Mouse (Mus musculus) G1E (cell line): ENCODE data around the gene Tbcb. TPM values are rescaled to one million over a fixed set of nuclear protein-coding genes. Genes with fewer than 3 reads are reported as not detected.
A peak's percentile ranks its signal among the peaks of the same experiment; 100 is the strongest.

Experiments
- ATAC-seq: 2 replicates; pipeline ENCODE4 v1.8.0; 2016; ENCODE audit warnings: mild to moderate bottlenecking; ENCODE audit not compliant: insufficient number of reproducible peaks, poor library complexity, low FRiP score, severe bottlenecking; ENCODE audit errors: extremely low read depth
- DNase-seq: peaks from one replicate; pipeline ENCODE4 v3.0.0; 2012; ENCODE audit warnings: low spot score
- H3K27me3 ChIP-seq: 2 replicates; pipeline ENCODE4 v1.6.1; 2012; ENCODE audit warnings: mild to moderate bottlenecking, low read length, inconsistent platforms; ENCODE audit not compliant: insufficient read depth
- H3K36me3 ChIP-seq: replicated peaks from 2 replicates; pipeline ENCODE3; 2012; ENCODE audit warnings: mild to moderate bottlenecking, inconsistent platforms
- H3K4me1 ChIP-seq: 2 replicates; pipeline ENCODE4 v1.6.1; 2012; ENCODE audit warnings: low read depth, low read length, inconsistent platforms, mixed read lengths; ENCODE audit not compliant: insufficient read depth
- H3K4me3 ChIP-seq: 2 replicates; pipeline ENCODE4 v1.5.1; 2012; ENCODE audit warnings: low read depth, mild to moderate bottlenecking, inconsistent platforms, low read length, moderate library complexity, mixed read lengths
- H3K9me3 ChIP-seq: replicated peaks from 2 replicates; pipeline ENCODE4 v1.6.1; 2012; ENCODE audit warnings: inconsistent platforms
- CTCF ChIP-seq: IDR thresholded peaks from 2 replicates; pipeline ENCODE4 v1.5.1; 2012; ENCODE audit warnings: low read depth, low read length, inconsistent platforms, mixed read lengths
- GATA1 ChIP-seq: IDR thresholded peaks from 2 replicates; pipeline ENCODE4 v1.6.1; 2012; ENCODE audit warnings: borderline replicate concordance, low read length, inconsistent platforms, mixed read lengths
- GATA2 ChIP-seq: IDR thresholded peaks from 2 replicates; pipeline ENCODE4 v1.6.1; 2012; ENCODE audit warnings: low read depth, low read length, inconsistent platforms, borderline replicate concordance
- POLR2AphosphoS5 ChIP-seq: IDR thresholded peaks from 2 replicates; pipeline ENCODE4 v1.6.1; 2012; ENCODE audit warnings: low read depth, low read length, inconsistent platforms; ENCODE audit not compliant: insufficient replicate concordance
- TAL1 ChIP-seq: conservative IDR thresholded peaks from 2 replicates; pipeline ENCODE4 v1.6.1; 2012; ENCODE audit warnings: low read depth, low read length, inconsistent platforms, mixed read lengths
- polyA plus RNA-seq: library from polyadenylated mRNA; stranded (reverse); fragments of >175 nt; gene quantifications from 2 replicates; pipeline ENCODE4 v1.2.3, GENCODE M21; 2012
- total RNA-seq, 2 experiments: library from RNA; stranded (forward) in 1 of 2; stranded (reverse) in 1 of 2; fragments of 200-1000 nt in 1 of 2; fragments of >200 nt in 1 of 2; fragmentation: Nextera tagmentation in 1 of 2; gene quantifications; 2 replicates each; pipeline ENCODE4 v1.2.3; 2014 to 2017

The Tbcb gene
- total RNA-seq (2014; fragmentation: Nextera tagmentation) (18.9 and 19.7 TPM in 2 replicates), total RNA-seq (2017) (30.8 and 38.1 TPM in 2 replicates), polyA plus RNA-seq (20.7 and 38.1 TPM in 2 replicates)

DNA sequence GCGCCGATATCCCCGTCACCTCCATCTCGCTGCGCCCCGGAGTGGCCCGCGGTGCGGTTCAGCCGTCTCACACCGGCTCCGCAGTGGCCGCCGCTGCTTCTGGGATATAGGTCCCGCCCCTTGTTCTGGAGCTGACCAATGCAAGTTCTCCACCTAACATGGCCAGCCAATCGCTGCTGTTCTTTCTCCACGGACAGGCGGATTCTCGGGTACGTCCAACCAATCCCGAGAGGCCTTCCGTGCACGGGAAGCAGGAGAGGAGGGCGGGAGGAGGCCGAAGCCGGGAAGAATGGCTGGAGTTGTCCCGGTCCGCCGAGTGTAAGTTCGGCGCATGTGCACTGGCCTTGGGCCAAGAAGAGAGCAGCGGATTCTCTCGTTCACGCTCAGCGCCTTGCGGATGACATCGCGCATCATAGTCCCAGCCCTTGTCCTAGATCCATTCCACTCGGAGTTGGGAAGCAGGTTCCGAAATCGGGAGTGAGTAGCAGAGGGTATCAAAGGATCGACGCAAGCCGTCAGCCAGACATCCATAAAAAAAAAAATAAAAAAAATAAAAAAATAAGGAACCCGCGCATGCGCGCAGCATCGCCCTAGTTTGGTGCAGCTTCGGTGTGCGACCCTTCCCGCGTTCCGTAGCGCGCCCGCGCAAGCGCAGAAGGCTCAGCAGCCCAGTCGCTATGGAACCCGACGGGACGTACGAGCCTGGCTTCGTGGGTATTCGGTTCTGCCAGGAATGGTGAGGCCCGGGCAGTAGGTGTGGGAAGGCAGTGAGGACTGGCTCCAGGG lies at the start of gene Tbcb, which contains the start of gene Polr2i:
TSS of gene Tbcb (minus strand) at position 604 of the 786 bp plus-strand sequence.
TSS of gene Polr2i (plus strand) at position 280 of the 786 bp plus-strand sequence.
- peak within 1 kb of the TSS; percentile 98 for H3K4me3 ChIP-seq
- TF ChIP-seq TAL1: no peak
- TF ChIP-seq GATA2: no peak
- no peak for TF ChIP-seq GATA1
- TF ChIP-seq CTCF: no peak
- no peak for TF ChIP-seq POLR2AphosphoS5
- H3K36me3 ChIP-seq: peaks cover 62% of the 10 kb centered on the region
- H3K4me1 ChIP-seq: peaks cover 28% of the 10 kb centered on the region
- H3K9me3 ChIP-seq: no peaks in the 10 kb centered on the region
- no peaks in the 10 kb centered on the region for H3K27me3 ChIP-seq
- DNase-seq (peak; percentile 99), ATAC-seq (peak; percentile 98)

DNA sequence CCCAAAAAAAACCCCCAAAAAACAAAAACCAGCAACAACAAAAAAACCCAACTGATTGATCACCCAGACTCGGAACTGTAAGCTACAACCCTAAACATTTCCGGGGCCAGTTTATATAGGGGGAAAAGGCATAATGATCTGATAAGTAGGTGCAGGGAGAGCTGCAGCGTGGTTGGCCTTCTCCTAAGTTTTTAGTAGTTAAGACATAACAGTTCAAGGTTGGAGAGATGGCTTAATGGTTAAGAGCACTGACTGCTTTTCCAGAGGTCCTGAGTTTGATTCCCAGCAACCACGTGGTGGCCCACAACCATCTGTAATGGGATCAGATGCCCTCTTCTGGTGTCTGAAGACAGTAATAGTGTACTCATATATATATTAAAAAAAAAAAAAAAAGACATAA lies 49.5 kb upstream of the Tbcb start:
- H3K36me3 ChIP-seq: peaks cover 16% of the 10 kb centered on the region
- no peak for TF ChIP-seq TAL1
- TF ChIP-seq CTCF: no peak
- no peak for TF ChIP-seq GATA2
- TF ChIP-seq POLR2AphosphoS5: no peak
- TF ChIP-seq GATA1: no peak
- H3K4me3 ChIP-seq: no peak overlapping the region
- H3K9me3 ChIP-seq: no peaks in the 10 kb centered on the region
- H3K27me3 ChIP-seq: peaks cover 8% of the 10 kb centered on the region
- DNase-seq (no peak), ATAC-seq (no peak)
- peaks cover 27% of the 10 kb centered on the region for H3K4me1 ChIP-seq

DNA sequence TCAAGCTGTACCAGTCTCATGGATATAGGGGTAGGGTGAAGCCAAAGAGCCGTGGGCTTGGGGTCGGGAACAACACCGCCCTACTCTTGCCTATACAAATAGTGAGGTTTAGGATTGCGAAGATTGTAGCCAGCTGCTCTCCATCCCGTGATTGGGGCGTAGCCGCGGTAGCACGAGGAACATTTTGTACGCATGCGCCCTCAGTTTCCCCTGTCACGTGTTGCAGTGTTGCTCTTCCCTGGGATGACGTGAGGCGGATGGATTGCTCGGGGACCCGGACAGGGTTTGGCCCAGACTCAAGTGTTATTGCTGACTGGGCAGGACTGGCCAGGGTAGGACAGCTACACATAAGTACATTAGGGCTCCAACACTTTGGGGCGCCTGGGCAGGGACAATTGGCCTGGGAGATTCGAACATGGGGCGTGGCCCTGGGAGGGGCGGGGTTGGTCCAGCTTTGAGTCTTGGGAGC lies 48.6 kb upstream of the Tbcb start:
- H3K9me3 ChIP-seq: no peaks in the 10 kb centered on the region
- ATAC-seq (peak; percentile 50), DNase-seq (peak; percentile 76)
- no peak for TF ChIP-seq GATA1
- TF ChIP-seq POLR2AphosphoS5: no peak
- no peak for TF ChIP-seq TAL1
- no peak for TF ChIP-seq CTCF
- TF ChIP-seq GATA2: no peak
- H3K4me3 ChIP-seq: peak overlapping the region; percentile 92
- peaks cover 27% of the 10 kb centered on the region for H3K4me1 ChIP-seq
- H3K36me3 ChIP-seq: peaks cover 20% of the 10 kb centered on the region
- H3K27me3 ChIP-seq: peaks cover 3% of the 10 kb centered on the region; the same call in 1 of the 2 replicates

DNA sequence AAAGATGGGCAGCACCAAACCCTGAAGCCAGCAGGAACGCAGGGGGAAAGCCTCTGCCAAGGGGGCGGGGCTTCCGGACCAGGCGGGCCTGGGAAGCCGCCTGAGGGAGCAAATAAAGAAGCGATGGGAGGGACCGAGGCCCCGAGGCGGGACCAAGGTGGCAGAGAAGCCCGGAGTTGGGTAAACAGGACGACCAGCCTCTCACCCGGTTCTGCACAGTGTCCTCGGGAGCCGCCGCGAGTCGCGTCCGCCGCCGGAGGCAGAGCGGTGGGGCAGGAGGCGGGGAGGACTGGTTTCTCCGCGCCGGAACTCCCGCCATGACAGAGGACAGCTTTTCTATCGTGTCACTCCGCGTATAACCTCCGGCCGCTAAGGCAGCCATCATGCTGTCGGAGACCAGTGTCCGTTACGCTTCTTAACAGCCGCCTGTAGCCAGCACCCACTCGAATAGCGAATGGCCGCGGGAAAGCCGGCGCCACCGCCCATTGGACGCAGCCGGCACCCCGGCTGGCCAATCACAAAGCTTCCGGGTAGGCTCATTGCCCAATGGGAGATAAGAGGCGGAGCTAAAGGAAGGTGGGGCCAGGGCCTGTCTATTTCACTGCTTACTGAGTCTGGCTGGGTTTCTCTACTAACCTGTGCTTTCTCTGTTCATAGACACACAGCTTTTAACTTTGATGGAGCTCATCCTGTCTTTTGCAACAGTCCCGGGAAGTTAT lies 48.0 kb upstream of the Tbcb start, which contains the start of the genes Thap8 and Wdr62:
TSS of gene Thap8 (plus strand) at position 144 of the 719 bp plus-strand sequence.
TSS of gene Wdr62 (minus strand) at position 469 of the 719 bp plus-strand sequence.
- TF ChIP-seq TAL1 (no peak), CTCF (no peak), GATA1 (no peak), POLR2AphosphoS5 (no peak), GATA2 (no peak)
- DNase-seq (peak; percentile 99), ATAC-seq (peak; percentile 89)
- H3K4me1 ChIP-seq: peaks cover 27% of the 10 kb centered on the region
- H3K9me3 ChIP-seq: no peaks in the 10 kb centered on the region
- H3K27me3 ChIP-seq: 0 out of 2 replicates have a peak, but pooled peaks cover 3% of the 10 kb centered on the region
- peaks cover 24% of the 10 kb centered on the region for H3K36me3 ChIP-seq
- peak within 1 kb of the TSS; percentile 92 for H3K4me3 ChIP-seq

DNA sequence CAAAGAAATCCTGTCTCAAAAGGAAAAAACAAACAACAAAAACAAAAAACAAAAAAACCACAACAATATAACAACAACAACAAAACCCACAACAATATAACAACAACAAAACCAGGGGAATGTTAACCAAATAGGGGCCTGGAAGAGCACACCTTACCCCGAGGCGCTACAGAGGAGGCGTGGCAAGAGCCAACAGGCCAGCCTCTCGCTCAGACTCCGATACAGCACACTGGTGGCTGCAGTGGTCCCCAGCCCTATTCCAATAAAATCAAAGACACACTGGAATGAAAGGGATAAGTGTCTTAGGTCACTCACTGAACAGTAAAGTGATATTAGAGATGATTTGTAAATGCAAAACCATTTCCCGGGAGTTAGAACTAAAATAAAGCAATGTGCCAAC lies 47.5 kb upstream of the Tbcb start:
- Histone ChIP-seq H3K36me3 (peaks cover 30% of the 10 kb centered on the region), H3K9me3 (no peaks in the 10 kb centered on the region), H3K4me3 (peak overlapping the region; percentile 92), H3K4me1 (peaks cover 27% of the 10 kb centered on the region), H3K27me3 (0 out of 2 replicates have a peak, but pooled peaks cover 3% of the 10 kb centered on the region)
- no peak for ATAC-seq
- no peak for TF ChIP-seq POLR2AphosphoS5
- no peak for TF ChIP-seq CTCF
- no peak for TF ChIP-seq TAL1
- TF ChIP-seq GATA2: no peak
- no peak for TF ChIP-seq GATA1
- peak; percentile 9 for DNase-seq

DNA sequence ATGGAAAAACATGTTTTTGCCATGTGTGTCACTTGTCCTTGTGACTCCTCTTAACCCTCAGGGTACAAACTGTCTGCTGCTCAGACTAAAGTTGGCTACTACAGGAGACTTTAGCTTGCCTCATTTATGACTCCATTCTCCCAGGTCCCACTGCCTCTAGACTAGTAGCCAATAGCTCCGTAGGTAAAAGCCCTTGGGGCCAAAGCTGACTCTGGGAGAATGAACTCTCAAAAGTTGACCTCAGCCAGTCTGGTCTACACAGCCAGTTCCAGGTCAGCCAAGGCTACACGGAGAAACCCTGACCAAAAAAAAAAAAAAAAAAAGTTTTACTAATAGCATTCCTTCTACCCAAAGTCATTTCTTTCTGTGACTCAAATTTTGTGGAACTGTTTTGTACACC lies 46.8 kb upstream of the Tbcb start:
- H3K4me3 ChIP-seq: no peak overlapping the region
- no peak for DNase-seq
- ATAC-seq: no peak

More for the DNA sequence above, 46.8 kb upstream of the Tbcb start:
- Histone ChIP-seq H3K4me1 (peaks cover 27% of the 10 kb centered on the region), H3K9me3 (no peaks in the 10 kb centered on the region), H3K27me3 (0 out of 2 replicates have a peak, but pooled peaks cover 3% of the 10 kb centered on the region), H3K36me3 (peaks cover 36% of the 10 kb centered on the region)
- TF ChIP-seq GATA2 (no peak), POLR2AphosphoS5 (no peak), TAL1 (no peak), GATA1 (no peak)
